Mouse (Mus musculus): ENCODE data around the gene Map4k3. TPM values are rescaled to one million over a fixed set of nuclear protein-coding genes. Genes with fewer than 3 reads are reported as not detected.
"Not testable (repeated sequence)": the region's sequence is repeated elsewhere in the genome, so short reads cannot be mapped to it uniquely, and the experiment has no call there.

Map4k3 gene
- 10 to 100 TPM; 16.4 to 17.3 TPM for total RNA-seq (2021)
- long read RNA-seq, experiment 1, full-length matches to known transcripts: 6 of 14 reads
- long read RNA-seq, experiment 1, partial matches to known transcripts: 2 of 14 reads
- long read RNA-seq, experiment 1, other reads (novel, unspliced or antisense): 6 of 14 reads
- long read RNA-seq, experiment 2, full-length matches to known transcripts: 18 of 25 reads
- long read RNA-seq, experiment 2, partial matches to known transcripts: 2 of 25 reads
- long read RNA-seq, experiment 2, other reads (novel, unspliced or antisense): 5 of 25 reads

DNA sequence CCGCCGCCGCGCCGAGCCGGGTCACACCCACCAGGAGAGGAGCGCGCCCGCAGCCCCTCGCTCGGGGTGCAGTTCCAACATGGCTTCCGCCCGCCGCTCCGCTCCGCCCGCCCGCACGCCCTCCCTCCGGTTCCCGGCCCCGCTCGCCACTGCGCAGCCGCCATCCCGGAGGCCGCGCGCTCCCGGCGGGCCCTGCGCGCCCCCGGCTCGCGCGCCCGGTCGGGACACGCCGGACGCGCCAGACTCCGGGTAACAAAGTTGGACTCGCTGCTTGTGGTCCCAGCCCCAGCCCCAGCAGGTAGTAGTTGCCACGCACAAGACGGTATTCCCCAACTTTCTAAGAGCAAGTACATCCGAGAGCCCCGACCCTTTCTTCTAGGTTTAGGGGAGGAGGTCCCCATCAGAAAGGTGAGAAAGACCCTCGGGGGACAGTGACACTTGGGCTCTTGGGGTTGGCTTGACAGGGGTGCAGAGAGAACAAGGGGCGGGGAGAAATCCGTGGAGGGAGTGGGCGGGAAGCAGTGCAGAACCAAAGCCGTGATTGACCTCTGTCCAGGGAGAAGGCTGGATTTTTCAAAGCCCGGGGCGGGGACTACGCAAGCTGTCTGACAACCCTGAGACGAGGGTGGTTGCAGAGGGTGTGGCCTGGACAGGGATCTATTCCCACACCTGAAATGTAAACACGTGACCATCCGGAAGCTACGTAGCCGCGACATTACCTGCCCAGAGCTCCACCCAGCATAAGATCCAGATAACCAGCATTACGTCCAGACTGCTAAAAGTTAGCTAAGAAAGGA is at the start of gene Map4k3:
Gene Map4k3 (minus strand): TSS at position 424 of the 797 bp plus-strand sequence.
- peak; percentile 88 for DNase-seq
- intact Hi-C loops (cut with DNase I; ENCODE audit: low total_unique reads): no loop called here

DNA sequence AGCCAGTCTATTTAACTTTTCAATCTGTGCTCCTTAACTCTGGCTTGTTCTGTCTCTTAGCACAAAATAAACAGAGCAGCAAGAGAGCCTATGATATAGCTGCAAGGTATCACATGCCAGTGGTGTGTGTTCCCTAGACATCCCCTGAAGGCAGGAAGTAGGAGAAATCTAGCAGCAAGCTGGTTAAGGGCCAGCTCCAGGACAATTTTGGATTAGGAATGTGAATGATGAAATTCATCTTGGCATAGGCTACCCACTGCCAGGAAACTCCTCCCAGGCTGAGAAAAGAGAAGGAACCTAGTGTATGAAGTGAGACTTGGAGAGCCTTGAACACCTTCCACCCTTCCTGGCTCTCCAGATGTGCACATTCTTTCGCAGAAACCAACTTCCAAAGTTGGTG is 49.3 kb upstream of the Map4k3 start:
- intact Hi-C loops (cut with DNase I; ENCODE audit: low total_unique reads): no loop called here

DNA sequence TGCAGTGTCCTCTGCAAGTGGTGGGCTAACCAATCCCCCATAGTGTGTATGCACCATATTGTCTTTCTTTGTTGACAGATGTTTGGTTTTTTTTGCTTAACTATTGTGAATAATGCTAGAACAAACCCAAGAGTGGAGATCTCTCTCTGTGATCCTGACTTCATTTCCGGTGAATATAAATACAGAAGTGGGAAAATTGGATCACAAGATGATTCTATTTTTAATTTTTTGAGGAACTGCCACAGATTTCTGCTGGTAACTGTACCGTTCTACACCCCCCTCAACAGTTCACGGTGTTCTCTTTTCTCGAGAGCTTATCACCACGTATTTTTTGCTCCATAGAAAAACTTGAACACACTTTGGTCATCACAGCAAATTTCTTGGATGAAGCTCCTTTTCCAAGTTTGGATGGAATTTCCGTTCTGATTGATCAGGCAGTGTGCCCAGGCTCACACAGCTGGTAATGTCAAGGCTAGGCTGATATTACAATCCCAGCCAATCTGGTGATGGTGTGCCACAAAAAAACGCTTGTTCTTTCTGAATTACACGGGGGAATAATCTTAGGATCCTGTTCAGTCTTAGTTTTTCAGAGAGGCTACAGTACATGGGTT is 47.0 kb upstream of the Map4k3 start:
- intact Hi-C loops (cut with DNase I; ENCODE audit: low total_unique reads): no loop called here
- peak; percentile 38 for DNase-seq

More for the DNA sequence above, 49.3 kb upstream of the Map4k3 start:
- no peak for DNase-seq

DNA sequence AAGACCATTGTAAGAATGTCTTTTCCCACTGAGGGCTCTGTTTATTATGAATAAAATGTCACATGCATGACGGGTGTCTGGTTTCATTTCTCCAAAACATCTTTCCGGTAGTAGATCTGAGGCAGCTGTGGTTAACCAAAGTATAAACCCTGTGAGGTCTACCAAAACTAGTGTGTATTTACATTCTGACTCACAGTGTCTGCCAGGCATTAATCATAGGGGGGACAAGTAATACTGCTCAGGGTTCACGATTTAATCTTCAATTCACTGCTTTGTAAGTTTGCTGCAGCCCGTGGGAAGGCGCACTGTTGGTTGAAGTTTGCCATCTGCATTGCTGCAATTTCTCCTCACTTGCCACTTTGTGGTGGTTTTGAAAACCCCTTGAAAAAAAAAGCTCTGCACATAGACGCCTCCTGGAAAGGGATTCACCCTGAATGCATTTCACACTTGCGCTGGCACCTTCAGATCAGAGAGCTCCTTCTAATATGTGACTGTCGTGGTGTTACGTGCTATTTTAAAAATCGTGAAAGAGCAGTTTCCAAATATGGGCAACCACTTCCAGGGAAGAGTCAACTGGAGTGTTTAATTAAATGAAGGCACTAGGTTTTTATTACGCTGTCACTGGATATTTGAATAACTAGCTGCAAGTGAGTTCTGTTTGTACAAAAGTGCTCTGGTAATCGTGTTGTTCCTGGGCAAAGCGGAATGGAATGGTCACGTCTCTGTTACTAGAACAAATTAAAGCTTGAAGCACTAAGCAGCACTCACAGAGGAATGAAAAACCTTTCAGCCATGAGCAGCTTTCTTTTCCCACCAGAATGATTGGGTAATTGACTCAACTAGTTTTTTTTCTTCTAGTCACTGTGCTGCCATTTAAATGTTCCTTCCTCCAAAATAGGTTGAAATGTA is 44.5 kb upstream of the Map4k3 start:
- intact Hi-C loops (cut with DNase I; ENCODE audit: low total_unique reads): no loop called here
- no peak for DNase-seq

DNA sequence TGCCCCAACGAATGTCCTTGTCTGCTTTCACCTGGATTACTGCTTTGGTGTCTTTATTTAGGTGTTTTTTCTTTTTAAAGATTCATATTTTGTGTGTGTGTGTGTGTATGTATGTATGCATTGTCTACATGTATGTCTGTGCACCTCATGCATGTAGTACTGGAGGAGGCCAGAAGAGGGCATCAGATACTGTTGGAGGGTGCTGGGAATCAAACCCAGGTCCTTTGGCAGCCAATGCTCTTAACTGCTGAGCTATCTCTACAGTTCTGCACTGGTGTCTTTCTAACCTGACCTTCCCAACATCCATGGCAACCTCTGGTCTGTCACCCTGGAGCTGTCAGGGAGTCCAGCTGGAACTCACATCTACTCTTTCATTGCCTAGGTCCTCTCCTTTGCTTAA is 41.8 kb upstream of the Map4k3 start:
- DNase-seq: no peak
- intact Hi-C loops (cut with DNase I; ENCODE audit: low total_unique reads): no loop called here

DNA sequence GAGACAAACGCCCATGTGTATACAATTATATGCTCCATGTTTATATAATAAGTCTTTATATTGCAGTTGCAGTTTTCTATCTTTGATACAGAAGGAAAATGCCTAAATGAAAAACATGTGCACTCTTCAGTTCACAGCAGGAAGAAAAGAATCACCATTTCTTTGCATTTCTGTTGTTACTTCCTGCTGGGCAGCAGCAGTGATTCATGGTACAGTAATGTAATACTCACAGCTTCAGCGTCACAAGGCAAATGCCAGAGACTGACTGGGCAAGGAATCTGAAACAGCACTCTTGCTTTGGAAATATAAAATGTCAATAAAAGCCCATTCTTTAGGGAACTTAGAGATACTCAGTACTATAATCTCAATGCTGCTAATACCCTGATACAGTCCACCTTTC is 36.9 kb upstream of the Map4k3 start:
- intact Hi-C loops (cut with DNase I; ENCODE audit: low total_unique reads): no loop called here

DNA sequence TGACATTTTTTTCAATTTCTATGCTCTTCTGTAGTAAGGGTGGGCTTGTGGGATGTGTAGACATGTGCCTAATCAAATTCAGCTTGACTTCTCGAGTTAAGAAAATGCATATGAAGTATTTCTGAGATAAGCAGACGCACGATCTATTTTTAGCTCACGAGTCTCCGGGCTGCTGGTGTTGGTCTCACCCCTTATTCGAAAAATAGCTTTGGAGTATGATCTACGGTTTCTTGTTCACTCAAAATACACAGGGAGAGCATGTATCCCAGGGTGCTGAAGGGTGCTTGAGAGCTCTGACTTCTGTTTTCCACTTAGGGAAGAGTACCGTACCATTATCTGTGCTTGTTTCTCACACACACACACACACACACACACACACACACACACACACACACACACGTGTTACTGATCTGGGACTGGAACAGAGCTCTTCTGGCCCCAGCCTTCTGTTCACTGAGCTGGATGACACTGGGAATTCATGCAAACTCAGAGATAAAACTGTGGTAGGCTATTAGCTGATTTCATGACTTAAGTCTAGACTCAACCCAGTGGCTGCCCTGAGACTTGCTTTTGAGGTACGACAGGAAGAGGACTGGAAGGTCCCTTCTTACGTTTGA is 34.9 kb upstream of the Map4k3 start:
- DNase-seq: no peak
- intact Hi-C loops (cut with DNase I; ENCODE audit: low total_unique reads): no loop called here

More for the DNA sequence above, 36.9 kb upstream of the Map4k3 start:
- DNase-seq: no peak

DNA sequence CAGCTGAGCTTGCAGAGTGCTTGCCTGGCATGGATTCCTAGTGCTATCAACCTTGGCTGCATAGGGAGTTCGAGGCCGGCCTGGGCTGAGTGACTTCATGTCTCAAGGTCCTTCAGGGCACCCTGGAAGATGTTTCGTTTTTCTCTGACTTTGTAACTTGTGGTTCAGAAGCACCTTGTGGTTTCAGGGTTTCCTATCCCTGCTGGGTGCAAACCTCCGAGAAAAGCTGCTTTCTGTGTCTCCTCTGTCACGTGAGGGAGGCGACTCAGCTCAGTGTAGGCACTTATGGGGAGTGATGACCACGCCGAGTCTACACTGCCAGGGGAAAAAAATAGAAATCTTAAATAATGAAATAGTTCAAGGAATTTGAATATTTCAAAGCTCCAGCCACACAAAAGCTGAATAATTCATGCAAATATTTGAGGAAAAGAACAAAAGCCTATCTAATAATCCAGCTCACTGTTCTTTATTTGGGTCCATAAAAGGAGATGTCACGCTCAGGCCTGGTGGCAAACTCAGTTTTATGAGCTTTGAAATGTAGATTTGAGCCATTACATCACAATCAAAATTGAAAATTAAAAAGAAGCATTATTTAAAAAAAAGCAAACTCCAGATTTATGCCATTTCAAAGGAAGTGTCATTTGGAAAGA is 34.2 kb upstream of the Map4k3 start:
- no peak for DNase-seq
- intact Hi-C loops (cut with DNase I; ENCODE audit: low total_unique reads): no loop called here

DNA sequence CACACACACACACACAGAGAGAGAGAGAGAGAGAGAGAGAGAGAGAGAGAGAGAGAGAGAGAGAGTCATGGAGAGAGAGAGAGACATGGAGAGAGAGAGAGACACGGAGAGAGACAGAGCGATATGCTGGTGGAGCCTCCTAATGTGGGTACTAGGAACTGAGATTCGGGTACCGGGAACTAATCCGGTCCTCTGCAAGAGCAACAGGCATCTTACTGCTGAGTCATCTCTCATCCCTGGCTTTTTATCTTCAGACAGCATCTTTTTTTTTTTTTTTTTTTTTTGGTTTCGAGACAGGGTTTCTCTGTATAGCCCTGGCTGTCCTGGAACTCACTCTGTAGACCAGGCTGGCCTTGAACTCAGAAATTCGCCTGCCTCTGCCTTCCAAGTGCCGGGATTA is 32.9 kb upstream of the Map4k3 start:
- intact Hi-C loops (cut with DNase I; ENCODE audit: low total_unique reads): not testable (repeated sequence)

DNA sequence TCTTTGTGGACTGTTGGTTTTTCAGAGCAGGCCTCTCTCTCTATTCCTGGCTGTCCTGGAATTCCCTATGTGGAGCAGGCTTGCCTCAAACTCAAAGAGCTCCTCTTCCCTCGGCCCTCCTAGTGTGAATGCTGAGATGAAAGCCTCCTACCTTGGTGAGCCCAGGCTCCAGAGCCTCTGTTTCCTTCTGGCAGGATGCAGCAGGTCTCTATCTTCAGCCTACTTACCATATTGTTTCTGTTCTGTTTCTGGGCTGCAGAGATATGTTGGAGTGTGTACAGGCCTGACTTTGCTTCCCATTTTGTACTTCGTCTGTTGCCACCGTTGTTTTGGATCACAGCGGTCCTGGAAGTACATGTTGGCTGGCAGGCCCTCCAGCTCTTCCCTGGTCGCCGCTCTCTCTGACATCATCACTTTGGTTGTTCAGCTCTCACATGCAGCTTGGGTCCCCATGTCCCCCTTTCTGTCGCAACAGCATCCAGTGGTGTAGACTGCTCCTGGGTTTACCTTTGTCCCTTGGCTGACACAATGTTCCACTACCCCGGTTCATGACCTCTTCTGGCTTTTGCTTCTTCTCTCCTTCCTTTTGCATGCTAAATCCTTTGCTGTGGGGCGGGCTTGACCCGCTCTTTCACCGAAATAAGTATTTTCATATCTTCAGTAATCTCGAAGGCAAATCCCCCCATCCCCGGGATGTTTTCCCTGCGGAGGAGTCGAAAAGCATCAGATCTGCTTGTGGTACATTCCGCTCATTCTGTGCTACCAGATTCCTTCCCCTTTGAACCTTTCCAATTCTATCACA is 32.3 kb upstream of the Map4k3 start:
- no peak for DNase-seq
- intact Hi-C loops (cut with DNase I; ENCODE audit: low total_unique reads): no loop called here

More for the DNA sequence above, 32.9 kb upstream of the Map4k3 start:
- not testable (repeated sequence) for DNase-seq

DNA sequence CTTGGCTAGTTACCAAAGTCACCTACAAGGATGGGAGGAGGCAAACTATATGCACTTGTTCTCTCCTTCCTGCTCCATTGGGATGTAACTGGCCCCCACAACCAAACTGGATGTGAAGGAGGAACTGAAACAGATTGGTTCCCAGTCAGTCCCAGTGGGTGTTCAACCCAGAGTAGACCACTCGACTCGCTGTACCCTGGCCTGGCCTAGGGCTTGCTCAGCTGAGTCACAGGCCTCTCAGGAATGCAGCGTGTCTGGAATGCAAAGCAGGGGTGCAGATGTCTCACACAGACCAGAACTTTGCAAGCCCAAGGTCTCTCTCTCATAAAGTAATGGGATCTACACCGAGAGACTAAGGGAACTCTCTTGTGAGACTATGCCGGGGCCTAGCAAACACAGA is 27.8 kb upstream of the Map4k3 start:
- intact Hi-C loops (cut with DNase I; ENCODE audit: low total_unique reads): no loop called here
- DNase-seq: no peak

DNA sequence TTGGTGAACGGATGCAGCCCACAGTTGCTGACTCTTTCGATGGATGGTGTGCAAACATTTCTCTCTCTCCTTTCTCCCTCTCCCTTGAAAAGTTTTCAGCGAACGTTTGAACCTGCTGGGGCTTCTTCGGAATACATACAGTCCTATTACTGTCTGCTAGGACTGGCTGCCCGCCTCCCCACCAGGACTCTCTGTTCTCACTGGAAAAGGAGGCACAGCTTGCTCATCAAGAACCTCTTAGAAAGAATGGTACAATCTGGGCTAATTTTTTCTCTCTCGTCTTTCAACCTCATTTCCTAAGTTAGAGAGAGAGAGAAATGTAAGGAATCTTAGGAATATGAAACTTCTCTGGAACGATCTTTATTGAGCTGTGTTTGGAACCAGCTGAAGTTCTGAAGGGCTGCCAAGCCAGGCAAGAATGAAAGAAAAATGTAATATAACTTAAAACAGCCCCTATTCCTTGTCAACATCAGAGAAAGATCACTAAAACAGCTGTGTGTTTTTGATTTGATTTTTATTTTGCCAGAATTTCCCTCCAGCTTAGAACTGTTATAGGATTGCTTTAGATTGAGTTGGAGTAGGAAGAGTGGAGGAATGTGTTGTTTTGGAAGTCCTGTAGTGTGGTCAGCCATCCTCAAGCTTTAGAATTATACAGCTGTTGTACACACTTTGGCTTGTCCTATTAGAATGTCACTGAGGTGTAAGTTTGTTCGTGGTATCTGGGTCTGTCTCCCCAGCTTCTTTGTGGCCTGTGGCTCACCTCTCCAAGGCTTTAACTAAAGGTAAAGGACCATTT is 27.0 kb upstream of the Map4k3 start:
- DNase-seq: no peak

DNA sequence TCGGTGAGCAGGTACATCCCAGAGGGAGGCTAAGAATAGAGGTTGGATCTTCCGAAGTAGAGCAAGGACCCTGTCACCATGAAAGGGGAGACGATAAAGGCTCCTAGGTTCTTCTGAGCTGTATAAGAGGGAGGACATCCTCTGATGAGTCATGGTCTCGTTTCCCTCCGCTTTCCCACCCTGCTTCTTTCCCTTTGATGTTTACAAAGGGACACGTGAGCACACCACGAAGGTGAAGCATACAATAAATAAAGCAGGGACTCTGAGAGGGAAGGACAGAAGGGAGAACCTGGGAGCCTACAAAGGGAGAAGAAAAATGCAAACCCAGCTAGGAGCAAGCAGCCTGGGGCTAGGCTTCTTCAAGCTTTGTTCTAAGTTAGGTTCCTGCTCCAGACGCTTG is 26.3 kb upstream of the Map4k3 start:
- no peak for DNase-seq

More for the DNA sequence above, 27.0 kb upstream of the Map4k3 start:
- intact Hi-C loops (cut with DNase I; ENCODE audit: low total_unique reads): no loop called here

DNA sequence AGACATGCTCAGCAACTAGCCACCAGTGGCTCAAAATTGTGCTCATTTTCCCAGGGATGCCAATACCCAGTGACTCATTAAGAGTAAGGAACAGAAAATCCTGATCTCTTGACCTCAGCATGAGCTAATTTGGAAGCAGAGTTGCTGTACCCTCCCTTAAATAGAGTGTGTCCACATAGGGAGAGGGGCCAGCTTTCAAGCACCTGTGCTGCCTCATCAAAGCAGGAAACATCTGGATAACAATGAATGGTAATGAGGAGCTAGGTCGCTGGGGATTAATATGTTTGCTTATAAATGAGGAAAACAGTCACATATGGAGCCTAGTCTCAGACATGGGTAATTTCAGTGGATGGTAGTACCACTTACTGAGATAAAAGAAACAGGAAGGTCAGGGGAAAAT is 24.2 kb upstream of the Map4k3 start:
- no peak for DNase-seq
- intact Hi-C loops (cut with DNase I; ENCODE audit: low total_unique reads): no loop called here

More for the DNA sequence above, 26.3 kb upstream of the Map4k3 start:
- intact Hi-C loops (cut with DNase I; ENCODE audit: low total_unique reads): no loop called here

DNA sequence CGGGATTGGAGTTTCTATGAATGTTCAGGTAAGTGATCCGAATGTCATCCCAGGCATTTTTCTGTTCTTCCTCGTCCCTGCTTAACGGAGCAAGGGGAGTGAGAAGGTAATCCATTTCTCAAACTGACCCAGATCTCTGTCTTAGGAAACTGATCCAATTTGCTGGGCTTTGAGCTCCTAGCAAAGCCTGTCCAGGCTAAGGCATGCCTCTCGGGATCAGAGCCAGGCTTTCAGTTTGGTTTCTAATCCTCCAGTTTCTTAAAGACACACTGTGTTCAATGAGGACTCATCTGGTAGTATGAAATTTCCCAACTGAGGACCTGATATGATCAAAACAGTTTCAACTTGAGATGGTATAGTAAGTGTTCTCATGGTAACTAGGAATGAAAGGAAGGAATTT is 11.1 kb upstream of the Map4k3 start:
- intact Hi-C loops (cut with DNase I; ENCODE audit: low total_unique reads): no loop called here
- no peak for DNase-seq

DNA sequence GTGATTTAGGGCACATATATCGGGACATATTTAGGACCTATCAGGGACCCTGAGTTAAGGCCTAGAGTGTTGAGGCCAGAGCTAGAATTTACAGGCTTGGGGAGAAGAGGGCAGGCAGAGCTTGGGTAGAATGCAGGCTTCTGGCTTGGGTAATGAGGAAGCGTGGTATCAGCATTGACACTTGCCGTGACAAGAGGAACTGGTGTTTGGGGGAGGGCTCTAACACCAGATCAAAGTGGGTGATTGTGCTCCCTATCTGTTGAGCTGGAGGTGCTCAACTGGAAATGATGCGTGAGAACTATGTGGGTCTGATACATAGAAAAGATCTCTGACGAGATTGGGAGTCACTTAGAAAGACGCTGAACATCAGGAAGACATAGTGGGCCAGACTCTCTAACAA is 6.4 kb upstream of the Map4k3 start:
- intact Hi-C loops (cut with DNase I; ENCODE audit: low total_unique reads): no loop called here
- DNase-seq: no peak

DNA sequence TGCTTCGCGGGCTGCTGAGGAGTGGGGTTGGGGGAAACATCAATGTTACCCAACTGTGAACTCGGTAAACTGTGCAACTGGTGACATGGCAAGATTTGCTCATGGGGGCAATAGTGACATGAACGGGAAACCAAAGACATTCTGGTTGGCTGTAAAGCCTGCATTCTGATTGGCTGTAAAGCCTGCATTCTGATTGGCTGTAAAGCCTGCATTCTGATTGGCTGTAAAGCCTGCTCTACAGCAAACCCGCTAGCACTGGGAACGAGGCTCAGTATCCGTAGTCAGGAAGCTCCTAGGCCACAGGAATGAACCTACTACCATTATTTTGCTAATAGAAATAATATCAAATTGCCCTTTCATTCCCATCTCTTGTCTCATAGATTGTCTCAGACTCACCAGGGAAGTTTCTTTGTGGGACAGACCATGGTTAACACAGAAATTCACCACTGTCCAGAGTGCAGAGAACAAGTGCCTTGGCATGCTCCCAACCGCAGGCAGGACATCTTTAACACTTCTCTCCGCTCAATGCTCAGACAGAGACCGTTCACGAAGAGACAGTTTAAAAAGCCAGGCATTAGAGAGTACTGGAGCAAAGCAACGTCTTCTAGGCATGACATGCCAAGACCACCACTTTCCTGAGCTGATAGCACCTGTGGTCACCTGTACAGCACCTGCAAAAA is 5.0 kb upstream of the Map4k3 start:
- no peak for DNase-seq
- intact Hi-C loops (cut with DNase I; ENCODE audit: low total_unique reads): no loop called here

Data from gastrocnemius, postnatal 14 days (tissue).